Mouse (Mus musculus) Patski (cell line): ENCODE measurements at regions not wholly inside any gene's neighbourhood (a gene's known extent, or its start where the extent isn't known, plus 50 kb on each side); places are given as distances from the start of the nearest gene placed in this dataset.

Experiments used
- ATAC-seq: fragments of 100-300 bp; one replicate; pipeline ENCODE4 v1.8.0; 2021
- CTCF ChIA-PET: fragments of 350-600 bp; sonication (Branson Sonifier 250); formaldehyde crosslinking; loops from one replicate; lab custom pipeline; 2022; ENCODE audit warnings: inconsistent platforms; lab: Charles Lee
- POLR2A ChIA-PET: fragments of 350-600 bp; sonication (Branson Sonifier 250); formaldehyde crosslinking; loops from one replicate; lab custom pipeline; 2022; ENCODE audit warnings: antibody characterized with exemption, inconsistent platforms; lab: Charles Lee
- DNase-seq: peaks from one replicate; pipeline ENCODE4 v3.0.0-alpha.2; 2011; ENCODE audit warnings: low read depth, low spot score
- H3K27me3 ChIP-seq: fragments of 371-371 bp; one replicate; pipeline ENCODE4 v1.5.1; 2021
- CTCF ChIP-seq: fragments of 100-300 bp; IDR thresholded peaks from one replicate; pipeline ENCODE4 v1.5.1; 2021
- in situ Hi-C: fragments of 300-500 bp; cut with MboI; formaldehyde crosslinking; loops from 3 replicates; pipeline ENCODE4 v1.11.1; 2018; ENCODE audit warnings: low pct_unique_long_range_greater_than_20kb, mixed read lengths

- H3K27me3 ChIP-seq, result peaks cover 4% of the 10 kb centered on the region
- ATAC-seq, result no peak
- in situ Hi-C loops, result no loop called here
- TF ChIP-seq CTCF, result no peak
- ChIA-PET POLR2A (no interaction called here), CTCF (no interaction called here)
- DNase-seq, result no peak
Measured at GRCm38 (mm10) chr1:184570681-184571080, 161.7 kb downstream of the Hlx start.

GRCm38 (mm10) chr1:184562926-184563325 lies 169.5 kb downstream of the Hlx start:
- CTCF ChIA-PET, result no interaction called here
- peaks cover 4% of the 10 kb centered on the region for H3K27me3 ChIP-seq
- TF ChIP-seq CTCF, result no peak
- POLR2A ChIA-PET, result interaction anchor here (0.7 kb wide), 1 partner anchor 169 kb away, joined by 3 read pairs; no protein-coding TSS in a partner anchor
- ATAC-seq (no peak), DNase-seq (no peak)
- in situ Hi-C loops, result no loop called here

- in situ Hi-C loops, result no loop called here
Measured at GRCm38 (mm10) chr1:184562239-184562638, 170.2 kb downstream of the Hlx start.

GRCm38 (mm10) chr1:184559543-184559942 lies 172.9 kb downstream of the Hlx start:
- CTCF ChIA-PET, result interaction anchor here (1.2 kb wide), 1 partner anchor 28 kb away, joined by 3 read pairs; no protein-coding TSS in a partner anchor
- POLR2A ChIA-PET, result no interaction called here
- in situ Hi-C loops, result no loop called here

More at GRCm38 (mm10) chr1:184562239-184562638, 170.2 kb downstream of the Hlx start:
- ATAC-seq (no peak), DNase-seq (no peak)
- TF ChIP-seq CTCF, result no peak
- ChIA-PET CTCF (no interaction called here), POLR2A (interaction anchor here (0.7 kb wide), 1 partner anchor 36 kb away, joined by 3 read pairs; no protein-coding TSS in a partner anchor)
- peaks cover 4% of the 10 kb centered on the region for H3K27me3 ChIP-seq

GRCm38 (mm10) chr1:184553791-184554190 lies 178.6 kb downstream of the Hlx start:
- DNase-seq (no peak), ATAC-seq (no peak)
- in situ Hi-C loops, result no loop called here
- peaks cover 8% of the 10 kb centered on the region for H3K27me3 ChIP-seq
- ChIA-PET POLR2A (interaction anchor here (0.5 kb wide), 1 partner anchor 145 kb away, joined by 3 read pairs; no protein-coding TSS in a partner anchor), CTCF (no interaction called here)
- no peak for TF ChIP-seq CTCF

More at GRCm38 (mm10) chr1:184559543-184559942, 172.9 kb downstream of the Hlx start:
- no peak for DNase-seq
- no peak for TF ChIP-seq CTCF
- peaks cover 4% of the 10 kb centered on the region for H3K27me3 ChIP-seq
- ATAC-seq, result no peak

- in situ Hi-C loops, result no loop called here
- no peak for TF ChIP-seq CTCF
- peaks cover 4% of the 10 kb centered on the region for H3K27me3 ChIP-seq
- CTCF ChIA-PET, result no interaction called here
- no peak for ATAC-seq
- POLR2A ChIA-PET, result no interaction called here
- DNase-seq, result no peak
Measured at GRCm38 (mm10) chr1:184550491-184550890, 181.9 kb downstream of the Hlx start.

GRCm38 (mm10) chr1:184547650-184548235 lies 184.7 kb downstream of the Hlx start:
- in situ Hi-C loops, result no loop called here
- POLR2A ChIA-PET, result no interaction called here
- H3K27me3 ChIP-seq, result peaks cover 4% of the 10 kb centered on the region
- DNase-seq, result no peak
- TF ChIP-seq CTCF, result no peak
- ATAC-seq, result no peak
- CTCF ChIA-PET, result interaction anchor here (1.7 kb wide), 1 partner anchor 9 kb away, joined by 3 read pairs; no protein-coding TSS in a partner anchor

GRCm38 (mm10) chr1:184546140-184546661 lies 186.2 kb downstream of the Hlx start:
- H3K27me3 ChIP-seq, result peaks cover 3% of the 10 kb centered on the region
- POLR2A ChIA-PET, result no interaction called here
- TF ChIP-seq CTCF, result no peak

GRCm38 (mm10) chr1:184545111-184545510 lies 187.3 kb downstream of the Hlx start:
- DNase-seq (no peak), ATAC-seq (no peak)
- peaks cover 3% of the 10 kb centered on the region for H3K27me3 ChIP-seq
- no peak for TF ChIP-seq CTCF
- POLR2A ChIA-PET, result interaction anchor here (0.6 kb wide), 1 partner anchor 25 kb away, joined by 10 read pairs; no protein-coding TSS in a partner anchor
- CTCF ChIA-PET, result interaction anchor here (1.3 kb wide), 1 partner anchor 10 kb away, joined by 4 read pairs; no protein-coding TSS in a partner anchor
- in situ Hi-C loops, result no loop called here

More at GRCm38 (mm10) chr1:184546140-184546661, 186.2 kb downstream of the Hlx start:
- ATAC-seq (no peak), DNase-seq (no peak)
- CTCF ChIA-PET, result interaction anchor here (1.3 to 1.7 kb wide), 2 partner anchors 11 kb away, joined by 3 to 4 read pairs; no protein-coding TSS in a partner anchor
- in situ Hi-C loops, result no loop called here

- ChIA-PET CTCF (interaction anchor here (0.9 kb wide), 1 partner anchor 59 kb away, joined by 3 read pairs; no protein-coding TSS in a partner anchor), POLR2A (no interaction called here)
- in situ Hi-C loops, result no loop called here
- TF ChIP-seq CTCF, result no peak
- H3K27me3 ChIP-seq, result peaks cover 3% of the 10 kb centered on the region
- no peak for DNase-seq
- no peak for ATAC-seq
Measured at GRCm38 (mm10) chr1:184542321-184543115, 189.9 kb downstream of the Hlx start.
